Mouse (Mus musculus) intestine, embryonic 15.5 days (tissue): ENCODE measurements at regions not wholly inside any gene's neighbourhood (a gene's known extent, or its start where the extent isn't known, plus 50 kb on each side); places are given as distances from the start of the nearest gene placed in this dataset.

Experiments
- ATAC-seq: fragments of 200-750 bp; cut with Nextera tagmentation; 2 replicates; pipeline ENCODE4 v1.8.0; 2017; ENCODE audit warnings: moderate TSS enrichment, moderate library complexity
- H3K27ac ChIP-seq: fragments of 300-500 bp; sonication (generic); 2 replicates; pipeline ENCODE4 v1.5.1; 2015; ENCODE audit warnings: mild to moderate bottlenecking, inconsistent platforms
- H3K27me3 ChIP-seq: fragments of 300-500 bp; sonication (generic); replicated peaks from 2 replicates; pipeline ENCODE4 v1.6.1; 2015; ENCODE audit warnings: inconsistent platforms
- H3K36me3 ChIP-seq: fragments of 300-500 bp; sonication (generic); 2 replicates; pipeline ENCODE4 v1.6.1; 2015; ENCODE audit warnings: inconsistent platforms
- H3K4me1 ChIP-seq: fragments of 300-500 bp; sonication (generic); replicated peaks from 2 replicates; pipeline ENCODE4 v1.6.1; 2015; ENCODE audit warnings: inconsistent platforms
- H3K4me2 ChIP-seq: fragments of 300-500 bp; sonication (generic); replicated peaks from 2 replicates; pipeline ENCODE4 v1.6.1; 2015; ENCODE audit warnings: mild to moderate bottlenecking, inconsistent platforms
- H3K4me3 ChIP-seq: fragments of 300-500 bp; sonication (generic); replicated peaks from 2 replicates; pipeline ENCODE4 v1.5.1; 2015; ENCODE audit warnings: inconsistent platforms
- H3K9ac ChIP-seq: fragments of 300-500 bp; sonication (generic); 2 replicates; pipeline ENCODE4 v1.6.1; 2015; ENCODE audit warnings: inconsistent platforms
- H3K9me3 ChIP-seq: fragments of 300-500 bp; sonication (generic); 2 replicates; pipeline ENCODE4 v1.6.1; 2016; ENCODE audit warnings: inconsistent platforms
- WGBS: fragments of 180-500 bp; shearing (Covaris S2); methylation state at CpG from one replicate; pipeline ENCODE4 v1.1.7; 2015; 5-methylcytosine and 5-hydroxymethylcytosine counted together

- Histone ChIP-seq H3K4me2 (no peak overlapping the region), H3K4me1 (no peaks in the 10 kb centered on the region), H3K36me3 (no peaks in the 10 kb centered on the region), H3K27ac (no peak overlapping the region), H3K4me3 (no peak overlapping the region), H3K9me3 (no peaks in the 10 kb centered on the region), H3K9ac (no peak overlapping the region), H3K27me3 (no peaks in the 10 kb centered on the region)
- no peak for ATAC-seq
- WGBS, result 69% methylated on average over 2 of the region's 2 CpGs
Measured at GRCm38 (mm10) chr4:98282275-98282674, 100.8 kb downstream of the Tm2d1 start.

DNA sequence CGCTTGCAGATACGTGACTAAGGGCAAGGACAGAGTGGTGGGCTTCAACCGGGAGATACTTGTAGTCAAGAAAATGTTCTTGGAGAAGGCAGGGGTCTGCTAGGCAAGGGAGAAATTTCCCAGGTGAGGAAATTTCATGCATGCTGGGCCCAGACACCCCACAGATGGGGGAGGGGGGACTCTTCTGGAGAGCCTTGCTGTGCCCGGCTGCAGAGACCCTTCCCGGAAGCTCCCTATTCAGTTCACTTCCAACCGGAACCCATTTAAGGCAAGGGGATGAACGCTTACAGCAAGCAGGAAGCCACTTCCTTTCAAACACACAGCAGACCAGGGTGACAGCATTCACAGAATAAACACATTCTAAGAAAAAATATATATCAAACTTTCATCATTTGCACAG lies 124.8 kb downstream of the Tm2d1 start:
- H3K9ac ChIP-seq, result no peak overlapping the region
- H3K27ac ChIP-seq, result no peak overlapping the region
- 61% methylated on average over 7 of the region's 7 CpGs for WGBS
- no peaks in the 10 kb centered on the region for H3K36me3 ChIP-seq
- no peaks in the 10 kb centered on the region for H3K9me3 ChIP-seq
- no peak for ATAC-seq
- no peak overlapping the region for H3K4me2 ChIP-seq
- no peaks in the 10 kb centered on the region for H3K27me3 ChIP-seq
- H3K4me3 ChIP-seq, result no peak overlapping the region
- no peaks in the 10 kb centered on the region for H3K4me1 ChIP-seq

DNA sequence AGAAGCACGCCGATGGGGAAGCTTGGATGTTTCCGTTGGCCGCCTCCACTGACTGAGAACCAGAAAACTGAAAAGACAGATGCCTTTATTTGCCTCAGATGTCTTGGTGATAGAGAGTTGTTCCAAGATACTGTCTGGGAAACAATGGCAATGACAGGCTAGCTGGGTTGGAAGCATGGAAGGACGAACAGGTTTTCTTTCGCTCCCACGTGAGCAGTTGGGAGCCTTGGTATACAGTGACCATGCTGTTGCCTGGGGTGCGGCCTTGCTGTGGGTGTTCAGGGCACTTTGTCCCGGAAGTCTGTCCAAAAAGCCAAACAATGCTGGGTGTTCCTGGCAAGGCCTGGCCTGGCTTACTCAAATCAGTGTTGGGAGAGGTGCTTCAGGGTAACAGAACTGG lies 125.4 kb downstream of the Tm2d1 start:
- Histone ChIP-seq H3K4me3 (no peak overlapping the region), H3K4me1 (no peaks in the 10 kb centered on the region), H3K4me2 (no peak overlapping the region), H3K9me3 (no peaks in the 10 kb centered on the region), H3K27me3 (no peaks in the 10 kb centered on the region), H3K27ac (no peak overlapping the region), H3K36me3 (no peaks in the 10 kb centered on the region), H3K9ac (no peak overlapping the region)
- WGBS, result 89% methylated on average over 9 of the region's 9 CpGs
- ATAC-seq, result no peak

DNA sequence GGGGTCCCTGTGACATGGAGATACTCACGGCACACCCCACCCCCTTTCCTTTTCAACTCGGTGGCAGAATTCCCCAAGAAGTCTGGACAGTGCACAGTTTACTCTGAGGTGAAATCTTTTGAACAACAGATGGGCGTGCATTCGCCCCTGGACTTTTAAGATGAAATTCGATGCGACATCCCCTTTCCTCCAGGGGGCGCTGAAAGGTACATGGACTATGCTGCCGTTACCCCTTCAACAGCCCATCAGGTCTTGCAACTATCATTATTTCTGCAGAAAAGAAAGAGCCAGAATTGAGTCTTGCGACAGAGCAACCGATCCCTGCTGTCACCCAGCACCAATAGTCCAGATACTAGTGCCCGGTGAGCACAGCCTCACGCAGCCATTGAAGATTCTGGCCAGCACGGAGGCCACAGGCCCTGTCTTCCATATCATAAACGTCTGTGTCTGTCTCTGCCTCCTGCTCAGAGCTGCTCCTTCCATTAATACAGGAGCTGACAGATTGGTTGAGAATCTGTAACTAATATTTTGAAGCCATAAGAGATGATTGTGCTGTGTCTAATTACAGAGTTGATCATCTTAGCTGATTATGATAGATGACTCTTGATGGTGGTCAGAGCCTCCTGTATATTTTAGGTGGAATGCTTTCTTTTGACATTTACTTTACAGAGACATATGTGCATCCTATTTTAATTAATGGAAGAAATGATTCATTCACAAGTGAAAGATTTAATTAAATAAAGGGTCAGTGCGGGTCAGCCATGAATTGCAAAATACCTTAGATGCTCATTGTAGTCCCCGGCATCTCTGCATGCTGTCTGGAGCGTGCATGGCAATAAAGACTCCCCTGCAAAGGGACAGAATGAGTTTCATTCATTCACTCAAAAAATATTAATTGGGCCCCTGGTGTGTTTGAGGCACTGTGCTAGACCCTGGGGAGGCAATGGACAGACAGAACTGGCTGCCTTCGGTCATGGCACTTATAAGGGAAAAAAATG lies 128.0 kb downstream of the Tm2d1 start:
- no peak overlapping the region for H3K27ac ChIP-seq
- WGBS, result 63% methylated on average over 18 of the region's 18 CpGs
- no peak overlapping the region for H3K9ac ChIP-seq
- H3K36me3 ChIP-seq, result no peaks in the 10 kb centered on the region
- no peak for ATAC-seq
- no peak overlapping the region for H3K4me3 ChIP-seq
- no peaks in the 10 kb centered on the region for H3K4me1 ChIP-seq
- H3K9me3 ChIP-seq, result no peaks in the 10 kb centered on the region
- no peaks in the 10 kb centered on the region for H3K27me3 ChIP-seq
- H3K4me2 ChIP-seq, result no peak overlapping the region

GRCm38 (mm10) chr4:98243941-98244929 lies 138.9 kb downstream of the Tm2d1 start:
- Histone ChIP-seq H3K9me3 (no peaks in the 10 kb centered on the region), H3K27ac (no peak overlapping the region), H3K4me3 (no peak overlapping the region), H3K4me2 (peak overlapping the region; percentile 17), H3K36me3 (no peaks in the 10 kb centered on the region), H3K27me3 (no peaks in the 10 kb centered on the region), H3K9ac (no peak overlapping the region), H3K4me1 (0 out of 2 replicates have a peak, but pooled peaks cover 6% of the 10 kb centered on the region)
- peak; percentile 49 for ATAC-seq
- 9% methylated on average over 15 of the region's 16 CpGs for WGBS

GRCm38 (mm10) chr4:98243502-98243901 lies 139.6 kb downstream of the Tm2d1 start:
- 0 out of 2 replicates have a peak, but pooled peaks cover 6% of the 10 kb centered on the region for H3K4me1 ChIP-seq
- H3K9me3 ChIP-seq, result no peaks in the 10 kb centered on the region
- no peak overlapping the region for H3K27ac ChIP-seq
- no peak overlapping the region for H3K9ac ChIP-seq
- 5% methylated on average over 6 of the region's 6 CpGs for WGBS
- no peak overlapping the region for H3K4me2 ChIP-seq
- peak; percentile 75; the same call in 1 of the 2 replicates for ATAC-seq
- no peak overlapping the region for H3K4me3 ChIP-seq
- no peaks in the 10 kb centered on the region for H3K36me3 ChIP-seq
- H3K27me3 ChIP-seq, result no peaks in the 10 kb centered on the region

- Histone ChIP-seq H3K36me3 (no peaks in the 10 kb centered on the region), H3K27ac (no peak overlapping the region), H3K4me1 (0 out of 2 replicates have a peak, but pooled peaks cover 6% of the 10 kb centered on the region), H3K4me3 (no peak overlapping the region), H3K9ac (no peak overlapping the region), H3K9me3 (no peaks in the 10 kb centered on the region), H3K4me2 (no peak overlapping the region), H3K27me3 (no peaks in the 10 kb centered on the region)
- no peak for ATAC-seq
- WGBS, result 97% methylated on average over 2 of the region's 2 CpGs
Measured at GRCm38 (mm10) chr4:98241921-98242320, 141.2 kb downstream of the Tm2d1 start.

- H3K9me3 ChIP-seq, result no peaks in the 10 kb centered on the region
- H3K9ac ChIP-seq, result no peak overlapping the region
- no peaks in the 10 kb centered on the region for H3K27me3 ChIP-seq
- H3K36me3 ChIP-seq, result no peaks in the 10 kb centered on the region
- no peak overlapping the region for H3K4me2 ChIP-seq
- H3K4me3 ChIP-seq, result no peak overlapping the region
- H3K27ac ChIP-seq, result no peak overlapping the region
- ATAC-seq, result no peak
- H3K4me1 ChIP-seq, result 0 out of 2 replicates have a peak, but pooled peaks cover 6% of the 10 kb centered on the region
Measured at GRCm38 (mm10) chr4:98240289-98240688, 142.8 kb downstream of the Tm2d1 start.

GRCm38 (mm10) chr4:98238075-98238474 lies 145.0 kb downstream of the Tm2d1 start:
- Histone ChIP-seq H3K27ac (no peak overlapping the region), H3K27me3 (no peaks in the 10 kb centered on the region), H3K4me2 (no peak overlapping the region), H3K4me3 (no peak overlapping the region), H3K4me1 (no peaks in the 10 kb centered on the region), H3K36me3 (no peaks in the 10 kb centered on the region), H3K9me3 (no peaks in the 10 kb centered on the region), H3K9ac (no peak overlapping the region)
- no peak for ATAC-seq
- 78% methylated on average over 4 of the region's 4 CpGs for WGBS

- Histone ChIP-seq H3K4me2 (no peak overlapping the region), H3K27me3 (no peaks in the 10 kb centered on the region), H3K9ac (no peak overlapping the region), H3K4me3 (no peak overlapping the region), H3K36me3 (no peaks in the 10 kb centered on the region), H3K4me1 (no peaks in the 10 kb centered on the region), H3K27ac (no peak overlapping the region), H3K9me3 (no peaks in the 10 kb centered on the region)
- 87% methylated on average over 9 of the region's 9 CpGs for WGBS
- ATAC-seq, result no peak
Measured at GRCm38 (mm10) chr4:98237475-98237874, 145.6 kb downstream of the Tm2d1 start.

DNA sequence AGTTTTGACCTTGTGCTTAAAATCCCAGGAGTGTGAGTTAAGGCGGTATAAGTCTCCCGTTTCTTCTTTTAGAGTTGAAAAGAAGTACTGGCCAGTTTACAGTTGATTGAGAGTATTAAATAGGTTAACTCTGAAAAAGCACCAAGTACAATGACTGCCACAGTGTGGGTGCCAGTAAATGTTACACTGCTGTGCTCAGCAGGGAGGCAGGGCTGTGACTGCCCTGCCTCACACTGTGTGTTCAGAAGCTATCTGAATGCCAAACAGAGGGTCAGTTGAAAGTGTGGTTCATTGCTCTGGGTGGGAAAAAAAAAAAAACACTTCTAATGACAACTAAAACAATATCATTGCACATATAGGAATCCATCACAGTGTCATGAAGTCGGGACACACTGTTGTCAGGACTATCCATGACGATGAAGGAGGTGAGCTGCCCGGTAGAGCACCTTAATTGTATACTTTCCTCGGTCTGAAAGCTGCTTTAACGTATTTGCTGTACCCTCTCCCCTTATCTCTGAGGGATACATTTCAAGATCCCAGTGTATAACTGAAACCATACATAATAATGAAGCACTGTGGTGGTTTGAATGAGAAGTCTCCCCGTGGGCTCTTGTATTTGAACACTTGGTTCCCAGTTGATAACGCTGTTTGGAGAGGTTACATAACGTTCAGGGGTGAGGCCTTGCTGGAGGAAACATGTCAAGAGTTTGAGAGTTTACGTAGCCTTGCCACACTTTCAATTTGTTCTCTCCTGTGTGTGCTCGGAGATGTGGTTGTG lies 146.9 kb downstream of the Tm2d1 start:
- no peak overlapping the region for H3K27ac ChIP-seq
- WGBS, result 61% methylated on average over 12 of the region's 12 CpGs

More for the DNA sequence above, 146.9 kb downstream of the Tm2d1 start:
- no peak overlapping the region for H3K4me2 ChIP-seq
- no peak overlapping the region for H3K9ac ChIP-seq
- H3K4me1 ChIP-seq, result no peaks in the 10 kb centered on the region
- H3K4me3 ChIP-seq, result no peak overlapping the region
- no peaks in the 10 kb centered on the region for H3K36me3 ChIP-seq
- ATAC-seq, result no peak
- H3K9me3 ChIP-seq, result no peaks in the 10 kb centered on the region
- no peaks in the 10 kb centered on the region for H3K27me3 ChIP-seq
